Mouse (Mus musculus) WW6 (cell line): Measurements from ENCODE around the gene Flad1.

Experiments
- DNase-seq: peaks from one replicate; pipeline ENCODE4 v3.0.0-alpha.2; 2013; ENCODE audit warnings: low read depth, low spot score

The Flad1 gene

DNA sequence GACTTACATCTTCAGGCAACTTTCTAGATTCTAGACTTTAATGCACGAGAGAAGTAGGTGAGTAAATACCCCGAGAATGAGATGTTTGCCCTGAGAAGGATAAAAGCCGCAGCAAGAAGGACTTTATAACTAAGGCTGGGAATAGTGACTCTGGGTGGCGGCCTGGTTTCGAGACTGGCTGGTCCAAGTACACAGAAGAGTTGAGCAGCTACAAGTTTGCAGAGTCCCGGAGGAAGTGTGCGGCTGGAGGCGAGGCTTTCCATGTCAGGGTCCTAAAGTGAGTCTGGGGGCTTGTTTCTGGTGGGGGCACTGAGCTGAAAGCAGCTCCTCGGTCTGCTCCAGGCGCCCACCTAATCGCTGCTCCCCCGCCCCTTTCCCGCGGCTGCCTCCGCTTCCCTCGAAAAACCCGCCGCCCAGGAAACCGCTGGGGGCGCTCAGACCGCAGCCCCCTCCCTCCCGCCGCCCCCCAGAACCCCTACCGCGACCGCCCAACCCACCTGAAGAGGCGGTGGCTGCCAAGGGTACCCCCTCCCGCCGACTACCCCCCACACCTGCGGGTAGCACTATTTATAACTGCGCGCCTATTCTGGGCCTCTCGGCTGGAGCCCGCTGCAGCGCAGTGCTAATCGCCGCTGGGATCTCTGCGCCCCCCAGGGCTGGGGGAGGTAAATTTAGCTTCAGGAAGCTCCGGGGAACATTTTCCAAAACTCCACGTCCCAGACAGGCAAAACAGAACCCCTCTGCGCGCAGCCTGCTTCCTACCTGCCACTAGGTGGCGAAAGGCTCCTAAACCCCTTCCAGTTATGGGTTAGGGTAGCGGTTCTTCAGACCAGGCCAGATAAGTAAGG lies 15.6 kb downstream of the Flad1 start:
- no peak for DNase-seq

DNA sequence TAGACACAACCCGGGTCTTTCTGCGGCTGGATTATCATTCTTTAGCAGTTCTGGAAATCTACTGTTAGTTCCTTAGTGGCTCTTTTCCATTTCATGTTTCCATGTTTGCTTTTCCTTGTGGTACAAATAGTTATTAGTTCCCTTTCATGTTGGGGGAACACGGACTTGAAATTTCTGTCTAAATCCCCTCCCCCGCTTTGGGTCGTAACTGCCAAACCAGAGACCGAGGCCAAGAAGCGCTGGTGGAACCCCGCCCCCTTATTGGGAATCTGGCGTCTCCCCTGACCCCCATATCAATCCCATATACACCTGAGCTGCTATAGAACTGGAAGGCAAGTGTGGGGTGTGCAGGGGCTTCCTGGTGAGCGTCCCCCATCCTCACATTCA lies 16.3 kb downstream of the Flad1 start:
- no peak for DNase-seq

DNA sequence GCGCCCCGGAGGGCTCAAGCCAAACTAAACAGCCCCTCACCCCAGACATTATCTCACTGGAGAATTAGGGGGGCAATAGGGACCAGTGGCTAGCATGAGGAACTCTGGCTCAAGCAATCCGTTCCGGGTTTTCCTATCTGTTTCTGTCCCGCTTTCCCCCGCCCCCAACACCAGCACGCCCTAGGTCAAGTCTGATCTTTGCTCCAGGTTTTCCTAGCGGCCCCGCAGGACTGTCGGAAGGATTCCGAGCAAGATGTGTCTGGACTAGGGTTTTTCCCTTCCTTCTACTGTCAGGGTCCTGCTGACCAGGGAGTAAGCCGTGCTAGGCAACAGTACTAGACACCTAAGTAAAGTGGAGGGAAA lies 16.8 kb downstream of the Flad1 start:
- no peak for DNase-seq

DNA sequence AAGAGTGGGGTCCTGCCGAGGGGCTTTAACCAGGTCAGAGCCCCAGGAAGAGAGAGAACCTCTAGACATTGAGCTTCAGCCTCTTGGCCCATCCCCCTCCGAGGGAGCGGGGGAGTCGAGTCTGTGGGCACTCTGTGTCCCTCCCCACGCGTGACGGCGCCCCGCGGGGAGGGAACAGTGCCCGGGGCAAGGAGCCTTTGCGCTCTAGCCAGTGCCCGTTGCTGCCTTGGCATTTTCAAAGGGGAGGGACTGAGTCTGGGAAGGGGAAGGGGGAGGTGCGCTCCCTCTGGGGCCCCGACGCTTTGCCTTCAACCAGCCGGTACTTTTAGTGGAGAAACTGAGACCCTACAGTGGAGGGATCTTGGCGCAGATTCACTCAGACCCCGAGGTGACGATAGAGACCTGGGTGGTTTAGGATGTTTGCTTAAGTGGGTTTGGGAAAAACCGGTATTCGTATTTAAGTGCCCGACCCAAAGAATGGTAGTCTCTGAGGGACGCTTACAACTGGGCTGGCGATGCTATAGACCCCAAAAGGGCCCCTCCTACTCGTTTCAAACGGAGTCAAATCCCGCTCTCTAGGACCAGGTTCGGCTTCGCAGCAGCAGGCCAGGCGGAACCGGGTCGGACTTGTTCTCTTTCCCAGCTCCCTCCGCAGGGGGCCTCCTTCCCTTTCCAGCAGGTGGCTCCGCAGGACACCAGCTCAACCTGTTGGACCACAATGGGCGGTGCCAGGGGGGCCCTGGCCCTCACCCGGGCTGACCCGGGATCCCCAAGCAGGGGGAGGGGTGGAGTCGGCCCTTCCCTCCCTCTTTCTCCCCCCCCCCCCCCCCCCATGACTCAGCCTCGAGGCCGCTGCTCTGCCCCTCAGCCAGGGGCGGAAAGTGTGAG lies 17.4 kb downstream of the Flad1 start, which contains the start of gene Zbtb7b:
Zbtb7b (minus strand) TSS at position 771 of the 888 bp plus-strand sequence.
- no peak for DNase-seq

DNA sequence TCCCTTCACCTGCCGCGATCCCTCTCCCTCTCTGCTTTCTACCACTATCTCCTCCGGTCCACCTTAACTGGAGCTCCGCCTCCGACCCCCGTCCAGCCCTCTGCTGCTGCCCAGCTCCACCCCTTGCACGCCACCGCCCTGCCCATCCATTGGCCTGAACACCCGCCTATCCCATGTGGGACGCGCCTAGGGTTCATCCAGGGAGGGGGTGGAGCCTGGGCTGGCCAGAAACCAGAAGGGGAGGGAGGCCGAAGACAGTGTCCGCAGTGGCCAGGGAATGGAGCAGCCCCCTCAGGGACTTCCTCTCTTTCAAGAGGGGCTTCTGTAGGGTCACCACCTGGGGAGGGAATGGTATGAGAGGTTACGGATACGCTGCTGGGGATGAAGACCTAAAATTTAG lies 18.1 kb downstream of the Flad1 start:
- DNase-seq: peak; percentile 90

DNA sequence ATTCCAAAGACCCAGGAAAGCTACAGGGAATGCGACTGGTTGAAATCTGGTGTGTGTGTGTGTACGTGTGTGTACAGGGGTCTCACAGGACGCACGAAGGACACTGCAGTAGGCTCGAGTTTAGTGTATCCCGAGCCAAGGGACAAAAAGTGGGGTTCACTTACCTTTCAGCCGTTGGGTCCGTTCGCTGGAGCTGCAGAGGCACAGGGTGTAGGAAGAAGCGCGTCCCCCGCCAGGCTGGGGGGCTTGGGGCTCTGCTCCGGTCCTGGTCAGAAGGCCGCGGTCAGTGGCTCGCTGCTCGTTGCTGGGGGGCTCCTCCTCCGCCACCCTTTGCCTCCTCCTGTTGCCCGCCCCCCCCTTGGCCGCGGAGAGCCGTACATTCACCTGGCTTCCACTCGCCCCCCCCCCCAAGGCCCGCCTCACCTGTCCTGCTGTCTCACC lies 18.8 kb downstream of the Flad1 start:
- DNase-seq: no peak

DNA sequence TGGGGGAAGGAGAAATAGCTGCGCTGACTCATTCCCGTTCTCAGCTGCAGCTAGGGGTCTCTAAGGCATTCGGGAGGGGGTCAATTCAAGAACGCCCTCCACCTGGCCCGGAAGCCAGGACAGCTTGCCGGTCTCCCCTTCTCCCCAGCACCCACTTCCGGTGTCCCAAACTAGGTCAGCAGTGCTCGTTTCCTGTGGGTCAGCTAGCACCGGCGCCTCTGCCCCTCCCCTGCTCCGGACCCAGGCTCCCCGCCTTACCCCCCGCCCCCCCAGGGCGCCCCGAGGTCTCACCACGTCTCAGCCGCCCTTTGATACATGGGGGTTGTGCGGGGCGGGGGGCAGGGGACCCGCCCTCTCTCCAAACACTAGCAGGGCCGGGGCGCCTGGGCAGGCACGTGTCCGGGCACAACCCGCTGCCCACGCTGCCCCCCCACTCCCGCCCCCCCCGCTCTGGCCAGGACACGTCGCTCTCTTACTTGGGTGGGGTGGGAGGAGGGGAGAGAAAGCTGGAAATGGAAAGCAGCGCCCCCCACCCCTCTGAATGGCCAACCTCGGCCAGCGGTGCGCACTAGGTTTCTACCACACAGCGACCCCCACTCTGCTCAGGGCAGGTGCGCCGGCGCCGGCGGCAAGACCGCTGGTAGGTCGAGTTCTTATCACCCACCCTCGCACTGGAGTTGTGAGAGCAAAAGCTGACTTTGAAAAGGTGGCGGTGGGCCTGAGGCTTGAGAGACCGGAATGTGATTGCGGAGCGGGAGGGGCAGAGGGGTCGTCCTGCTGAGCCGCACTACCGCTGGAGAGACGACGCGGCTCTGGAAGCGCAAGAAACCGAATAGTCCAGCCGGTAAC lies 19.8 kb downstream of the Flad1 start:
- DNase-seq: no peak

DNA sequence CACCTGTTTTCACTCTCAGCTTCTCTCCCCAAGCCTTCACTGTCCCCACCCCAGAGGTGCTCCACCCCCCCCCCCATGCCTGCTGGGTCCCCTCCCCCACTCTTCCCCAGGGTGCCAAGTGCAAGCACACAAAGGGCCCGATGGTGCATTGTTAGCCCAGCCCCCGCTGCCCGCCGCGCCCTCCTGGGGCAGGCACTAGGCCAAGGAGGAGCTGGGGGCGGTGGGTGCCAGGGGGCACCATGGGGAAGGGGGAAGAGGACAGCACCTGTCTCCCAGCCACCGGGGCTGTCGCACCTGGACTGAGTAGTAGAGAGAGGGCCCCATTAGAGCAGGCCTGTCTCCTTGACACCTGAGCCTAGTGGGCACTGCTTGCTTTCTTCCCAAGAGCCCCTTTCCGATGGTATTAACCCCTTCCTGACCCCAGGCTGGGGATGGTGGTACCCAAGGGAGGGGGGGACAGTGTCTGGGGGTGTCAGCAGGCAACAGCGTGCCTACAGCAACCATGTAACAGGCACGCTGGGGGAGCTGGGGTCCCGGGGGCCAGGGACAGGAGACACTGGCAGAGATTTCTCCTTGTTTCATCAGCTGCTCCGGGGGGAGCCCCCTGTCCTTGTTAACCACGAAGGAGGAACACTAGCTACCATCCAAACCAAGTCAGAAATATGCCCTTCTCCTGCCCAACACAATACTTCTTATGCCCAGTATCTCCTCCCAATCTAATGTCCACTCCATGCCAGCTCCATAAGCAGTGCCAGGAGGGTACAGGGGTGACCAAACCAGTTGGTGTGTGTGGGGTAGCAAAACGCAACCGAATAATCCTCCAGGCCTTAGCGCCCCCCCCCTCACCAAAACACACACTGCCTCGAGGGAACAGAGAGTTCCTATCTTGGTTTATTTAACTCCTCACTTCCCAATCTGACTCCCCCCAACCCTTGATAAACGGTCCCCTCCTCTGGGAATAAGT lies 20.7 kb downstream of the Flad1 start:
- DNase-seq: no peak

DNA sequence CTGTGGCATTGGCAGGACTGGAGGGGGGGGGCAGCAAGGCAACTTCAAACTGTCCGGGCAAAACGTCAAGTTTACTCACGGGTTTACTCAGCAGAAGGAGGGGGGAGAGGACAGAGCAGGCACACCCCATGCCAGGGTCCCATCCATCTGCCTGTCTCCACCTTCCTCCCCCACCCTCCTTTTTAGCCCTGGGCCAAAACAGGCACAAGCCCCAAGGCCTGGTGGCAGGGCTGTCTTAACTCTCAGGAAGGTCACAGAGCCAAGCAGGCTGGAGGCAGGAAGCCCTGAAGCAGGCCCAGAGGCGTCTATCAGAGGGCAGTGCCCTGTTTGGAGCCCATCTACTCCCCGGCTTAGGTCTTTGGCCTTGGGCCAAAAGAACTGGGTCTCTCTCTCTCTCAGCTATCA lies 21.6 kb downstream of the Flad1 start:
- DNase-seq: no peak

DNA sequence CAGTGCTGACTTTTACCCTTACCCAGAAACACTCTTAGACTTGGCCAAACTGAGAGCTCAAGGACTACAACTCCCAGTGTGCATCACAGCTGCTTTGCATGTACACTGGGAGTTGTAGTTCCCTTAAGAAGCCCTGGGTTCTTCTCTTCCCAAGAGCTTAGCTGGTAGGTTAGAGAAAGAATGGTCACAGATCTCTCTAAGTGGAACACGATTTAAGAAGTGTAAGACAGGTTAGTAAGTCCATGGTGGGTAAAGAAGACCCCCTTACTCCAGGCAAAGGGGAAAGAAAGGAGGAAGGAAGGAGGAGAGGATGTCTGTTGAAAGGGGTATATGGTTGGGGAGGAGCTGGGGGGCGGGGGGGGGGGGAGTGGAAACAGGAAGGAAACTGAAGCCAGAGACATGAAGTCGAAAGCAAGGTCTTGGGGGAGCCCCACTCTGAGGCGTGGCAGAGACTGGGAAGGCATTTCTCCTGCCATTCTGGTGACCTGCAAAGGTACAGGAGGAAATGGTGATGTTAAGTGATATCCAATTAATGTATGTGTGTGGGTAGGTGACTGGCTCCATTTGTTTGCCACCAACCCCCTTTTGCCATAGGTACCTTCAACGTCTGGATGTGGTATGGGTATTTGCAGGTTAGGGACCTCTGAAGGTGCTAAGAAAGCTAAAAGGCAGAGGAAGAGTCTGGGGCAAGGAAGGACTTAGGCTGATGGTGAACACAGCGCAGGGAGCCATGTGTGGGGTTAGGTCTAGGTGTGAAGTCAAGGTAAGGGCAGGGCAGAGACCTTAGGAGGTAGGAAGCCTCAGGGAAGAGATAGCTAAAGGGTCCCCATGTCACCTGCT lies 22.5 kb downstream of the Flad1 start:
- no peak for DNase-seq

DNA sequence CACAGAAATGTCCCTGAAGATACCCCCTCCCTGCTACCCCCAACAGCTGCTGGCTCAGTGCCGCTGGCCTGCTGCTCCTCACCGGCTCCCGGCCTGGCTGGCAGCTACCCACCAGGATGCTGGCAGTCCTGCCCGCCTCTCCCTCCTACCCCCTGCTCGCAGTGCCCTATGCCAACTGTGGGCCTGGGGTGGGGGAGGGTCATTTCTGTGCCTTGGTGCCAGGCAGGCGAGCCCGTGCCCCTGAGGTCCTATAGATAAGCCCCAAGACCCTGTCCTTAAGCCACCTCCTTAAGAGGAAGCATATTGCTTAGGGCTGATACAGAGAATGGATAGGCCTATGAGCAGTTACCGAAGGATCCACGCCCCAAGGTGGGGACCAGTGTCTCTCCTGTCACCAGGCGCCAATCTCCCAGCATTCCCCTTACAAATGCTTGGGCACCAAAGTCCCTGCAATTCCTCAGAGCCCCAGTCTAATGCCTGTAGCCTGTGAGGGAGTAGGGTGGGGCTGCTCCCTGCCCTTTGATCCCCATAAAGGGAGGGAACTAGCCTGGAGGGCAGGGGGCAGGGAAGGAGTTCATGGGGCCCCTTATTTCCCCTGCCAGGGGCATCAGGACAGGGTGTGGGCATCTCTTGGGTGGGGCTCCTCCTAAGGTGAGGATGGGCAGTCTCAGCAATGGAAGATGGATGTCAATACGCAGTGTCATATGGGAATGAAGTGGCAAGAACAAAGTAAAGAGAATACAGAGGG lies 23.4 kb downstream of the Flad1 start:
- DNase-seq: no peak

DNA sequence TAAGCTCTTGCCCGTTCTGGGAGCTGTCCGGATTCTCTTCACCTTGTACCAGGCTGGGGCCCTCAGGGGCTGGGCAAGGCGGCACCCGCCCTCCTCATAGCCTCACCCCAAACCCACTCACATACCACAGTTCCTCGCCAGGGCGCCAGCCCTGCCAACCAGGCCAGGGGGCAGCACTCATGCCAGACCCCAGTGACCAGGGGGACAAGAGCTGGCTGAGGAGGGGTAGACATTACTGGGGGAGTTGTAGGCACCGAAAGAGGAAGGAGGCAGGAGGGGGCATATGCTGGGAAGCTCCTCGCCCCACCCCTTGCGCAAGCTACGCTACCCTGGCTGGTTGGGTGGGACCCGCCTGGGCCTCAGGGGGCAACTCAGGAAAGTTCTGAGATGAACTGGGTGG lies 24.0 kb downstream of the Flad1 start:
- no peak for DNase-seq

DNA sequence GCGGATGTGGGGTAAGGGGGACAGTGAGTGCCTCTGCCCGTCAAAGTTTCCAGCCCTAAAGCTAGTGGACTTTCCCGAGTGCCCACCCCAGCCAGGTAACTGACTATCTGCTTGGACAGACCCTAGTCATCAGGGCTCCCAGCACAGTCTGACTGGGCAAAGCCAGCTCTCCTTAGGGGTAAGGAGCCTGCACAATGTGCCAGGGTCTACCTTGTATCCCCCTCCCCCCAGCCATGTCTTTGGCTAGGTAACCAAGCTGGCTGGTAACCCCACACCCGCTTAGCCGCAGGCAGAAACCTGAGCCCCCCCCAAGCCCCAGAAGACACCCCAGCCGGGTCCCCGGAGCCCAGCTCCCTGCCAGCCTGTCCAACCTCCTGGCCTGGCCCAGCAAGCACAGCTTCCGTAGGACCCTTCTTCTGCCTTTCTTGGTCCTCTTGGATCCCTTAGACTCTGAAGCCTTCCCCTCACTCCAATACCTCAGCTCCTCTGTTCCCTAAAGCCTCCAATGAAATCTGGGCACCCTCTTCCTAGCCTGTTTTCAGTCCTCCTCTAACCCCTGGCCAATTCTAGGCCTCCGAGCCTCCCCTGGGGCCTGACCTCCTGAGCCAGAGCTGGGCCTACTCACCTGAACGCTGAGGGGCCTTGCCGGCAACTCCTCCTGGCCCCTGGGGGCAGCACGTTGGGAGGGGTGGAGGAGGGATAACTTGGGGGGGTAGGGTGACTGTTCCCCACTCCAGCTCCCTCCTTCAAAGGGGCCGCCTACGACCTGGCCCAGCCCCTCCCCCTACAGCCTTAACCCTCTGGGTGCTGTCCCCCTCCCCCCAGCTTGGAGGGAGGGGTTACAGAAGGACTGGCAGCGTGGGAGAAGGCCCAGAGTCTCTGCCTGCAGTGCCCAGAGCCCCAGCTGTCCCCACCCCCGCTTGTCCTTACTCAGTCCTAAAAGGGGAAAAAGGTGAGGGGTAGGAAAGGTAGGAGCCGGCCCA lies 24.9 kb downstream of the Flad1 start:
- DNase-seq: no peak

DNA sequence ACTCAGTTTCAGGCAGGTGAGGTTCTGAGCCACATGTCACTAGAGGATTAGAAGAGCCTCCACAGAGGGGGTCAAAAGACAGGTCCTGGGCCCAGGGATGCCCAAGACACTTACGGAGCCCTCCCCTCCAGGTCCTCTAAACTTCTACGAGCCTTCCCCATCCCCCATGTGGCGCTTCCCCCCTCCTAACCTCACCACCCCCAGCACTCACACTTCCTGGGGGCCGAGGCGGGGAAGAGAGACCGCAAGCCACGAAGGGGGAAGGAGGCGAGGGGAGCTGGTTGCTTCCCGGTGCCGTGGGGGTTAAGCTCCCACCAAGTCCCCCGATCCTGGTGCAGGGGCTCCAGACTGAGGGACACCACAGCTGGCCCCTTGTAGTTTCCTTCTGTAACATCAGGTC lies 26.2 kb downstream of the Flad1 start:
- DNase-seq: no peak

DNA sequence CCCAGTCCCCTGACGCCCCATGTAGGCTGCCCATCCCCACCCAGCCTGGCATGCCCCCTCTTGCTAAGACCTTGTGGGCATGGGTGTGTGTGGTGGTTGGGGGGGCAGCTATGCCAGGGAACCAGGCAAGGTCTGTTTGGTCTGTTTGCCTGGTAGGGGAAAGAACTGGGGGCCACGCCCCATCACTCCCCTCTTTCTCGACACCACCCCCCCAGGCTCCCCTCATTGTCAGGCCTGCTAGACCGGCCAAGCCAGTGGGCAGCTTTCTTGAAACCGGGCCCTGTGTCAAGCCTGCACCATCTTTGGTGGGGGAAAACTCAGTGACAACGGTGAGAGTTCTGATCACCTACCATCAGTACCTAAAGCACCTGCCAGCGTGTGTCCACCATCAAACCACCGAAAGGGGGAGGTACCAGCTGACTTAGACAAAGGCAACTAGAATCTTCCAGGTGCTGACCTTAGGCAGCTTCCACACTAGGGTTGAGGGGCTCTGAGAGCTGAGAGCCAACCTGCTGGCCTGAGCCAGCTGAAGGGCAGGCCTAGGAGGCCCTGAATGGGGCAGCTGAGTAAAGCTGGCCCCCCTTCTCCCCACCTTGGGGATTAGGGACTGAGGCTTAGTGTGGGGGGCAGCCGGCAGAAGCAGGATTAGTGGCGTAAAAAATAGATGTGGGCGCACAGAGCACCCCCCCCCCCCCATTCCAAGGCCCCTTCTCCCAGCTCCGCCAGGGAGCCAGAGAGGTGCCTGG lies 27.2 kb downstream of the Flad1 start:
- DNase-seq: no peak

DNA sequence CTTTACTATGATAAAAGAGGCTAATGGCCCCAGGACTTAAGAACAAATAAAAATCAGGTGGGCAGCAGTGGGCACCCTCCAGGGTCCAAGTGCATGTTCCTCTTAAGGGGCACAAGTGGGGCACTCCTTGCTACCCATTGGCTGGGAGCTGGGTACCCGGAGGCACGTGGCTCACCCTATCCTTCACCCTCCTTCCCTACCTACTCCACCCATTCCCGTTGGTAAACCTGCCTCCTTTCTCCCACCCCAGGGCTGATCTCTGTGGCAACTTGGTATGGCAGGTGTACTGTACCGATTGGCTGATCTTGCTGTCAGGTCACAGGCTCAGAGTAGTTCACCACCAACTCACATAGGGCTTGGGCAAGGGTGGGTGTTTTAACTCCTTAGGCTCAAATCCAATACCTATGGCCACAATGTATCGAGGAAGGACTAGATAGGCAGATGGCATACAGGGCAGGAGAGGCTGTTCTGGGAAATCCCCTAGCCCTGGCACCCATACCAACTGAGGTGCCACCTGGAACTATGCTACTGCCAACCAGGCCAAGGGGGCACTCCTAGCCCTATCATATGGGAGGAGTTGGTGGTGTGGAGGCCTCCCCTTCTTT lies 27.9 kb downstream of the Flad1 start:
- no peak for DNase-seq

DNA sequence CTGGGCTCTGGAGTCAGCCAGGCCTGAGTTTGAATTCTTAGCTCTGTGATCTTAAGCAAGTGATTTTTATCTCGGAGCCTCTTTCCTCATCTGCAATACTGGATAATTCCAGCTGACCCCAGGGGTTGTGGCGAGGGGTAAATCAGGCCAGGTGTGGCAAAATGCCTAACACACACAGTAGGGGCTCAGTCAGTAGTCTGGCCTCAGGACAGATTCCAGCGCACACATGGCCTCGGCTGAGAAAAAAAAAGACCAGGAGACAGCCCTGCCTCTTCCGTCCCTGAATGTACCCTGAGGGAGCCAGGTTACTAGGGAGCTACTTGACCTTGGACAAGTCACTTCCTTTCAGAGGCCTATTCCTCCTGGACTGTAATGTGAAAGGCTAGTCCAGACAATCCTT lies 28.7 kb downstream of the Flad1 start:
- DNase-seq: no peak
